Mouse (Mus musculus) ES-Bruce4 (cell line): ENCODE measurements around the gene Fis1.

Experiments used
- CTCF ChIP-seq: IDR thresholded peaks from one replicate; pipeline ENCODE4 v1.8.1; 2011; ENCODE audit warnings: low read depth, low read length
- EP300 ChIP-seq: IDR thresholded peaks from 2 replicates; pipeline ENCODE4 v1.6.1; 2011; ENCODE audit warnings: low read depth, low read length; ENCODE audit not compliant: insufficient read depth
- POLR2A ChIP-seq: IDR thresholded peaks from one replicate; pipeline ENCODE4 v1.8.1; 2011; ENCODE audit warnings: low read length; ENCODE audit not compliant: insufficient read depth

GRCm38 (mm10) chr5:136947874-136948273, 5.2 kb upstream of the Fis1 start:
- TF ChIP-seq EP300 (no peak), CTCF (no peak), POLR2A (no peak)
